Mouse (Mus musculus) liver, embryonic 16.5 days (tissue): ENCODE measurements around the gene Gramd4. TPM values are rescaled to one million over a fixed set of nuclear protein-coding genes. Genes with fewer than 3 reads are reported as not detected.
A peak's percentile ranks its signal among the peaks of the same experiment; 100 is the strongest.

Experiments
- ATAC-seq: fragments of 200-750 bp; cut with Nextera tagmentation; 2 replicates; pipeline ENCODE4 v1.8.0; 2017; ENCODE audit warnings: low read depth, mild to moderate bottlenecking, moderate number of reproducible peaks, moderate library complexity
- H3K27ac ChIP-seq: fragments of 300-500 bp; sonication (generic); 2 replicates; pipeline ENCODE4 v1.5.1; 2014; ENCODE audit warnings: mild to moderate bottlenecking, low read length
- H3K27me3 ChIP-seq: fragments of 300-500 bp; sonication (generic); 2 replicates; pipeline ENCODE4 v1.6.1; 2014; ENCODE audit warnings: low read depth, low read length, mixed read lengths; ENCODE audit not compliant: control insufficient read depth, insufficient read depth
- H3K36me3 ChIP-seq: fragments of 300-500 bp; sonication (generic); 2 replicates; pipeline ENCODE4 v1.6.1; 2014; ENCODE audit warnings: mild to moderate bottlenecking; ENCODE audit not compliant: control insufficient read depth, insufficient read depth
- H3K4me1 ChIP-seq: fragments of 300-500 bp; sonication (generic); 2 replicates; pipeline ENCODE4 v1.6.1; 2014; ENCODE audit warnings: low read depth, low read length, mixed read lengths; ENCODE audit not compliant: control insufficient read depth
- H3K4me2 ChIP-seq: fragments of 300-500 bp; sonication (generic); 2 replicates; pipeline ENCODE4 v1.6.1; 2014; ENCODE audit warnings: low read depth, low read length, mixed read lengths
- H3K4me3 ChIP-seq: fragments of 300-500 bp; sonication (generic); 2 replicates; pipeline ENCODE4 v1.5.1; 2014; ENCODE audit warnings: low read depth, mild to moderate bottlenecking, low read length
- H3K9ac ChIP-seq: fragments of 300-500 bp; sonication (generic); 2 replicates; pipeline ENCODE4 v1.6.1; 2014; ENCODE audit warnings: low read depth, low read length
- H3K9me3 ChIP-seq: fragments of 300-500 bp; sonication (generic); replicated peaks from 2 replicates; pipeline ENCODE4 v1.6.1; 2016; ENCODE audit warnings: low read length; ENCODE audit not compliant: control insufficient read depth
- WGBS: fragments of 180-500 bp; shearing (Covaris S2); extraction: QIAGEN DNeasy Blood & Tissue Kit; methylation state at CpG from one replicate; pipeline ENCODE4 v1.1.7; 2014; ENCODE audit not compliant: insufficient replicate concordance; 5-methylcytosine and 5-hydroxymethylcytosine counted together
- polyA plus RNA-seq: library from polyadenylated mRNA; unstranded; fragments of >200 nt; fragmentation: Nextera tagmentation; extraction: Ambion mirVana; gene quantifications from 2 replicates; pipeline ENCODE4 v1.2.1, GENCODE M21; 2015

Gene Gramd4
- polyA plus RNA-seq, 1 experiment from 2014 or later = 3.4 TPM

GRCm38 (mm10) chr15:86064850-86065229, 7.3 kb downstream of the Gramd4 start:
- Histone ChIP-seq H3K27ac (peak overlapping the region; percentile 88), H3K9ac (peak overlapping the region; percentile 52), H3K4me3 (peak overlapping the region; percentile 12), H3K4me2 (peak overlapping the region; percentile 51), H3K4me1 (peaks cover 73% of the 10 kb centered on the region), H3K9me3 (no peaks in the 10 kb centered on the region), H3K36me3 (no peaks in the 10 kb centered on the region; the same call in 1 of the 2 replicates), H3K27me3 (no peaks in the 10 kb centered on the region)
- WGBS = 29% methylated on average over 3 of the region's 3 CpGs
- peak; percentile 74 for ATAC-seq

DNA sequence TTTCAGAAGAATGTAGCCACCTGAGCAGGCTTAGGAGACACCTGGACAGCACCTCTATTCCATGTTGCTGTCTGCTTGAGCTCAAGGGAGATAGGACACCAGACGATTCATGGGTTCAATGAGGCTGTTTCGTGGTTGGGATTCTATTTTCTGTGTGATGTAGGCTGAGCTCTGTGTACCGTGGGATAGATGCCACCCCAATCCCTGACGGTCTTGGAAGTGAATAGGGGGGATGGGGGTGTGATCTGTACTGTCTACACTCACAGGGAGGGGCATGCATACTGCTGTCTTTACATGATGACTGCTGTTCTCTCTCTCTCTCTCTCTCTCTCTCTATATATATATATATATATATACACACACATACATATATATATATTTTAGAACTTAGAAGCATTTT, 7.9 kb downstream of the Gramd4 start:
- Histone ChIP-seq H3K4me3 (no peak overlapping the region), H3K4me2 (peak overlapping the region; percentile 51), H3K36me3 (no peaks in the 10 kb centered on the region; the same call in 1 of the 2 replicates), H3K27me3 (no peaks in the 10 kb centered on the region), H3K9ac (peak overlapping the region; percentile 52; the same call in 1 of the 2 replicates), H3K9me3 (no peaks in the 10 kb centered on the region), H3K27ac (peak overlapping the region; percentile 88), H3K4me1 (peaks cover 73% of the 10 kb centered on the region)
- WGBS = 57% methylated on average over 4 of the region's 4 CpGs
- no peak for ATAC-seq

- 37% methylated on average over 14 of the region's 14 CpGs for WGBS
- Histone ChIP-seq H3K36me3 (no peaks in the 10 kb centered on the region; the same call in 1 of the 2 replicates), H3K9me3 (no peaks in the 10 kb centered on the region), H3K9ac (no peak overlapping the region), H3K27me3 (no peaks in the 10 kb centered on the region), H3K4me1 (peaks cover 69% of the 10 kb centered on the region), H3K27ac (no peak overlapping the region), H3K4me3 (no peak overlapping the region), H3K4me2 (no peak overlapping the region)
- no peak for ATAC-seq
Observed at GRCm38 (mm10) chr15:86066836-86067580, 9.5 kb downstream of the Gramd4 start.

- H3K4me2 ChIP-seq = no peak overlapping the region
- H3K9me3 ChIP-seq = no peaks in the 10 kb centered on the region
- H3K4me3 ChIP-seq = no peak overlapping the region
- no peaks in the 10 kb centered on the region; the same call in 1 of the 2 replicates for H3K36me3 ChIP-seq
- peak; percentile 7; the same call in 1 of the 2 replicates for ATAC-seq
- WGBS = 19% methylated on average over 5 of the region's 6 CpGs
- no peak overlapping the region for H3K9ac ChIP-seq
- H3K27me3 ChIP-seq = no peaks in the 10 kb centered on the region
- peaks cover 63% of the 10 kb centered on the region for H3K4me1 ChIP-seq
- H3K27ac ChIP-seq = no peak overlapping the region
Observed at GRCm38 (mm10) chr15:86067581-86067910, 10.1 kb downstream of the Gramd4 start.

DNA sequence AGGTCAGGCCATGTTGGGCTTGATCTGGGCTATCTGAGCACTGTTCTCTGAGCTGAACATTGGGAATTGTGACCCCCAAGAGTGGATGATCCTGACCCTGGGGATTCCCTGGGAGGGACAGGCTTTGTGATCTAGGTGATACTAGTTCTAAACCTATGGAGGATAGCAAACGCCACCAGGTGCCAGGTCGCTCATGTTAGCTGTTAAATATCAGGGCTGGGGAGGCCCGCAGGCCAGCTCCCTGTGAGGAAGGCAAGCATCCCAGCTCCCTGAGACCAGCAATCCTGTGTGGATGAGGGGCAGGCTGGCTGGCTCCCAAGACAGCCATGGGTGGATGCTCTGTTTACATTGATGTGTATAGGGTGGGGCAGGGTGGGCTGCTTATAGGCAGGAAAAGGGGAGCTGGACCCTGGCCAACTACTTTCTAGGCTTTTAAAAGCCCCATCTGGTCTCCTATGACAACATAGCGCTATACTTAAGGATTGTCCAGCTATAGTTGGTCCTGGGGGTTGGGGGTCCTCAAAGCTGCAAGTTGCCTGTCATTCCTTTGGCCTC, 10.5 kb downstream of the Gramd4 start:
- WGBS = 83% methylated on average over 4 of the region's 4 CpGs
- Histone ChIP-seq H3K27me3 (no peaks in the 10 kb centered on the region), H3K9me3 (no peaks in the 10 kb centered on the region), H3K27ac (no peak overlapping the region), H3K4me3 (no peak overlapping the region), H3K36me3 (no peaks in the 10 kb centered on the region; the same call in 1 of the 2 replicates), H3K9ac (no peak overlapping the region), H3K4me2 (no peak overlapping the region), H3K4me1 (peaks cover 59% of the 10 kb centered on the region)
- no peak for ATAC-seq

GRCm38 (mm10) chr15:86069011-86069791, 11.7 kb downstream of the Gramd4 start:
- Histone ChIP-seq H3K4me2 (no peak overlapping the region), H3K36me3 (no peaks in the 10 kb centered on the region; the same call in 1 of the 2 replicates), H3K4me3 (no peak overlapping the region), H3K4me1 (peaks cover 48% of the 10 kb centered on the region), H3K9me3 (no peaks in the 10 kb centered on the region), H3K27me3 (no peaks in the 10 kb centered on the region), H3K27ac (peak overlapping the region; percentile 18; the same call in 1 of the 2 replicates), H3K9ac (no peak overlapping the region)
- WGBS = 58% methylated on average over 10 of the region's 10 CpGs
- no peak for ATAC-seq

DNA sequence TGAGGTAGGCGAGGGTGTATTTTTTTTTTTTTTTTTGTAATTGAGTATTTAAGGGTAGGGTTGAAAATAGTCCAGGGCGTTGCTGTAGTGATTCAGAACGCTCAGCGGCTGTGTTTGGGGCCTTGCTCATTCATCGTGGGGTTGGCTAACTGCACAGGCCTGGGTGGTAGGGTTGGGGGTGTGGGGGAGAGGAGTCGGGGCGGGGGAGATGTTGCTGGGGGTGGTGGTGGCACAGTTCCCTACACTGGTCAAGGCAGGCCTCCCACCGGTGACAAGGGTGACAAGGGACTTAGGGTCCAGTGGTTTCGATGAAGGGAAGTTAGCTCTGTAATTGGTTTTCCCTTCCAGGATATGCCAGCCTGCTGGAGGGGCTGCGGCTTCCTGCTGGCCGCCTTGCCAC, 12.9 kb downstream of the Gramd4 start:
- peak overlapping the region; percentile 10; the same call in 1 of the 2 replicates for H3K27ac ChIP-seq
- ATAC-seq = no peak
- peaks cover 36% of the 10 kb centered on the region for H3K4me1 ChIP-seq
- H3K27me3 ChIP-seq = no peaks in the 10 kb centered on the region
- H3K4me2 ChIP-seq = no peak overlapping the region
- no peaks in the 10 kb centered on the region; the same call in 1 of the 2 replicates for H3K36me3 ChIP-seq
- WGBS = 26% methylated on average over 11 of the region's 11 CpGs
- no peak overlapping the region for H3K4me3 ChIP-seq
- H3K9me3 ChIP-seq = no peaks in the 10 kb centered on the region
- H3K9ac ChIP-seq = no peak overlapping the region

GRCm38 (mm10) chr15:86071166-86071565, 13.7 kb downstream of the Gramd4 start:
- Histone ChIP-seq H3K4me3 (no peak overlapping the region), H3K4me1 (peaks cover 35% of the 10 kb centered on the region), H3K4me2 (no peak overlapping the region), H3K36me3 (no peaks in the 10 kb centered on the region), H3K9ac (no peak overlapping the region), H3K27me3 (no peaks in the 10 kb centered on the region), H3K9me3 (no peaks in the 10 kb centered on the region), H3K27ac (no peak overlapping the region)
- 55% methylated on average over 1 of the region's 1 CpGs for WGBS
- no peak for ATAC-seq
